Mouse (Mus musculus): ENCODE data around the gene Sumf1. TPM values are rescaled to one million over a fixed set of nuclear protein-coding genes. Genes with fewer than 3 reads are reported as not detected.

Gene Sumf1
- polyA plus RNA-seq, 1 experiment from 2014 or later: 28.4 TPM

DNA sequence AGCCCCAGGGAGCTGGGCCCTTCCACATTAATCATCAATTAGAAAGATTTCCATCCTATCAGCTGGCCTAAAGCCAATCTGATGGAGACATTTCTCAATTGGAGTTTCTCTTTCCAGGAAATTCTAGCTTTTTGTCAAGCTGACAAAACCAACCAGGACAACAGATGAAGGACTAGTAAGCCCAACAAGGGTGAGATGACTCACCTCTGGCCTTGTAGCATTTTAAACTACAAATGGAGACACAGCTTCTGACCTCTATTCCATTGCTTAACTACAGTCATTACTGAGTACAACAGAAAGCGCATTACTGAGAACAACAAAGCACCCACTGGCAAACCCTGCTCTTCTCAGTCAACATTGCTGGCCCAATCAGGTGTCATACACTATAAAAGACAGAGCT lies 49.1 kb downstream of the Sumf1 start:
- Histone ChIP-seq H3K4me1 (ENCODE audit: insufficient read depth) (no peaks in the 10 kb centered on the region), H3K27ac (ENCODE audit: low read depth) (no peak overlapping the region), H3K4me2 (no peak overlapping the region), H3K9ac (no peak overlapping the region), H3K9me3 (ENCODE audit: low read depth, low read length) (no peaks in the 10 kb centered on the region), H3K36me3 (ENCODE audit: insufficient read depth) (no peaks in the 10 kb centered on the region), H3K4me3 (ENCODE audit: low read depth, low read length) (no peak overlapping the region), H3K27me3 (ENCODE audit: insufficient read depth, low read length) (no peaks in the 10 kb centered on the region)
- no peak for TF ChIP-seq CTCF (IDR thresholded peaks at IDR 0.05; ENCODE audit: low read depth)
- ATAC-seq (ENCODE audit: insufficient read depth) (no peak), DNase-seq (no peak)
- 95% methylated on average over 1 of the region's 1 CpGs for WGBS

DNA sequence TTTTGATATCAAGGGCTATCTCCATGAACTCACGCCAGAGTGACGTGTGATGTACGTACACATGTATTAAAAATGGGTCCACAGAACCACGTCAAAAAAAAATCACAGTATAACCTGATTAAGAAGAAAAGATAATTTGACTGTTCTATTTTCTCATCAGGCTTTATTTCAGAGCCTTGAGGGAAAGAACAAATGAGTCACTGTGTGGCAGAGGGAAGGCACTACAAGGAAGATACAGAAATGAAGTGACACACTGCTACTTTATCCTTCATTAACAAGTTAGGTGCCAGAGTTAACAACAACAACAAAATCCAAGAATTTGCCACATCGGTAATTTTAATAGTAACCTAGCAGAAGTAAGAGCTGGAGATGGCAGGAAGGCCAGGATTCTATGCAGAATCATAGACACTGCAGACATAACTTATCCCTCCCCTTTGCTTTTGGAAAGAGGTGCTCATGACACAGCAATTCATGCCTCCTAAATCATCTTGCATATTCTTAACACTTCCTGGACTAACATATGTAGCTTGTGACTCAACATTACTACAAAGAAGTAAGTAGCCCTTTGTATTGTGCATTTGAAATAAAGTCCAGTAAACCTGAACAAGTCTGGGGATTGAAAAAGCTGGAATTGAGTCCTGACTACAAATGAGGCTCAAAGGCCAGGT lies 53.0 kb downstream of the Sumf1 start:
- 90% methylated on average over 5 of the region's 5 CpGs for WGBS

DNA sequence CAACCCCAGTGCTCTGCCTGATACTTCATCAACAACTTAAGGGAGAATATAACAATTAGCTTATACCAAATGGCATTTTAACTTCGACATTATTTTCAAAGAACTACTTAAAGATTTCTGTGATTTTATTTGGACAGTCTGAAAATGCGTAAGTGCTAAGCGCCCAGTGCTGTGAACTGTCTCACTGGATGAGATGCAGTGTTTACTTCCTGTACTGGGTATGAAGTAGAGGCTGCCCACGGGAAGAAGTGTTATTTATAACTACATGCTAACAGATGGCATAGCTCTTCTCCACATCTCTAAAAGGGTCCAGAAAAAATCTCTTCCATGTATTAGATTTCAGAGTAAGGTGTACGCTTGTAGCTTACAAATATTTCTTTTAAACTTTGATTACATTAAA lies 54.7 kb downstream of the Sumf1 start:
- no peak overlapping the region for H3K4me3 ChIP-seq (ENCODE audit: low read depth, low read length)
- TF ChIP-seq CTCF (IDR thresholded peaks at IDR 0.05; ENCODE audit: low read depth): no peak
- H3K4me2 ChIP-seq: no peak overlapping the region
- H3K9ac ChIP-seq: no peak overlapping the region
- no peak overlapping the region for H3K27ac ChIP-seq (ENCODE audit: low read depth)
- no peaks in the 10 kb centered on the region for H3K9me3 ChIP-seq (ENCODE audit: low read depth, low read length)
- no peaks in the 10 kb centered on the region for H3K4me1 ChIP-seq (ENCODE audit: insufficient read depth)
- DNase-seq: no peak
- ATAC-seq (ENCODE audit: insufficient read depth): no peak
- 68% methylated on average over 5 of the region's 5 CpGs for WGBS
- no peaks in the 10 kb centered on the region for H3K27me3 ChIP-seq (ENCODE audit: insufficient read depth, low read length)
- H3K36me3 ChIP-seq (ENCODE audit: insufficient read depth): no peaks in the 10 kb centered on the region

More for the DNA sequence above, 53.0 kb downstream of the Sumf1 start:
- no peak for ATAC-seq (ENCODE audit: insufficient read depth)
- Histone ChIP-seq H3K27me3 (ENCODE audit: insufficient read depth, low read length) (no peaks in the 10 kb centered on the region), H3K9me3 (ENCODE audit: low read depth, low read length) (no peaks in the 10 kb centered on the region), H3K27ac (ENCODE audit: low read depth) (no peak overlapping the region), H3K9ac (no peak overlapping the region), H3K4me3 (ENCODE audit: low read depth, low read length) (no peak overlapping the region), H3K4me2 (no peak overlapping the region), H3K36me3 (ENCODE audit: insufficient read depth) (no peaks in the 10 kb centered on the region), H3K4me1 (ENCODE audit: insufficient read depth) (no peaks in the 10 kb centered on the region)
- DNase-seq: no peak
- TF ChIP-seq CTCF (IDR thresholded peaks at IDR 0.05; ENCODE audit: low read depth): no peak

DNA sequence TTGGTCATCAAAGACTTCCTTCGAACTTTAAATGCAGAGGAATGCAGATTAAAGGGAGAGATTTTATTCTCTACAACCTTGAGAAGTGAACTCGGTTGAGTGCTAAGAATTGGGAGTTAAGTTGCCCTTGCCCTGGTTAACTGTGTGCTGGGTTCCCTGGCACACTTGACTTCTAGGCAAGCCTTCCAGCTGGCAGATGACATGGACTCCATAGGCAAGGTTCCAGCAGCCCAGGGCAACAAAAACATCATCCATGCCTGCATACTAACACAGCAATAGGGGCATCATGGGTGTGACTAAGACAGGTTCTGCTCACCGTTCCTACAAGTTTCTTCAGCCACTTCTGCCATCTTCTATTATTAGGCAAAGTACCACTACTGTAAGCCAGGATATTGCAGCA lies 58.8 kb downstream of the Sumf1 start:
- no peak overlapping the region for H3K4me2 ChIP-seq
- TF ChIP-seq CTCF (IDR thresholded peaks at IDR 0.05; ENCODE audit: low read depth): no peak
- DNase-seq: no peak
- H3K27me3 ChIP-seq (ENCODE audit: insufficient read depth, low read length): no peaks in the 10 kb centered on the region
- H3K9ac ChIP-seq: no peak overlapping the region
- no peak overlapping the region for H3K4me3 ChIP-seq (ENCODE audit: low read depth, low read length)
- H3K36me3 ChIP-seq (ENCODE audit: insufficient read depth): no peaks in the 10 kb centered on the region
- 81% methylated on average over 3 of the region's 3 CpGs for WGBS
- ATAC-seq (ENCODE audit: insufficient read depth): no peak
- H3K9me3 ChIP-seq (ENCODE audit: low read depth, low read length): no peaks in the 10 kb centered on the region
- H3K27ac ChIP-seq (ENCODE audit: low read depth): no peak overlapping the region
- H3K4me1 ChIP-seq (ENCODE audit: insufficient read depth): no peaks in the 10 kb centered on the region

DNA sequence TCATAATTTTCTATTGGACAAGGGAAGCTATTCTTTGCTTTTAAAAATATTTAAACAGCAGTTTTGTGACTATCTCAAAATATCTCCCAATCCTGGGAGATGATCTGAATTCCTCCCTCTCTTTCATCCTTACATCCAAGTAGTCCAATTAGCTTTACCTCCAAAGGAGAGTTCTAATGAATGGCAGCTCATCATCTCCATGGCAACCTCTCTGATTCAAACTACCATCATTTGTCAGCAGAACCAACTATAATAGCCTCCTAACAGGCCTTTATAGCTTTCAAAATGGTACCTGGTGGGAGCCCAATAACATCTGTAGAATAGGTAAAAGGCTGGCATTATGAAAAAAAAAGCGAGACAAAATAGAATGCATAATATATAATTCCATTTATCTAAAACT lies 59.9 kb downstream of the Sumf1 start:
- 89% methylated on average over 1 of the region's 1 CpGs for WGBS
- Histone ChIP-seq H3K27ac (ENCODE audit: low read depth) (no peak overlapping the region), H3K4me2 (no peak overlapping the region), H3K27me3 (ENCODE audit: insufficient read depth, low read length) (no peaks in the 10 kb centered on the region), H3K9me3 (ENCODE audit: low read depth, low read length) (no peaks in the 10 kb centered on the region), H3K4me3 (ENCODE audit: low read depth, low read length) (no peak overlapping the region), H3K9ac (no peak overlapping the region), H3K36me3 (ENCODE audit: insufficient read depth) (no peaks in the 10 kb centered on the region), H3K4me1 (ENCODE audit: insufficient read depth) (no peaks in the 10 kb centered on the region)
- no peak for TF ChIP-seq CTCF (IDR thresholded peaks at IDR 0.05; ENCODE audit: low read depth)
- no peak for DNase-seq
- no peak for ATAC-seq (ENCODE audit: insufficient read depth)

DNA sequence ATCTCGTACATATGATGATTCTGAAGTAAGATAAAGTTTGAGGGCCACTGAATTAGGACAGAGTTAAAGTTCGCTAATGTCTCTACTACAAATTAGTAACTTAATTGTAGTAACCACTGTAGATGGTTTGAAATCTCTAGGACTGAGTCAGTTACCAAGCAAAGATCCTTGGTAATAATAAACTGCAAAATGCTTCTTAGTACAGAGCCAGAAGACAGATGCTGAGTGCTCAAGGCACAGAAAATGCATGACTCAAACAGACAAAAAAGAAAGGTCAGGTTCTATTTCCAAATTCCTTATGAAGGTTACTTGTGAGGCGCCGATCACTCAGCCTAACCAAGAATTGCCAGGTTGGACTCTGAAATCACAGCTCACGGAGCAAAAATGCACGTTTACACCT lies 67.5 kb downstream of the Sumf1 start:
- no peak overlapping the region for H3K27ac ChIP-seq (ENCODE audit: low read depth)
- no peaks in the 10 kb centered on the region for H3K36me3 ChIP-seq (ENCODE audit: insufficient read depth)
- no peak overlapping the region for H3K4me2 ChIP-seq
- WGBS: 88% methylated on average over 6 of the region's 6 CpGs
- TF ChIP-seq CTCF (IDR thresholded peaks at IDR 0.05; ENCODE audit: low read depth): no peak
- no peaks in the 10 kb centered on the region for H3K9me3 ChIP-seq (ENCODE audit: low read depth, low read length)
- H3K4me3 ChIP-seq (ENCODE audit: low read depth, low read length): no peak overlapping the region
- DNase-seq: no peak
- H3K9ac ChIP-seq: no peak overlapping the region
- no peaks in the 10 kb centered on the region for H3K27me3 ChIP-seq (ENCODE audit: insufficient read depth, low read length)
- no peak for ATAC-seq (ENCODE audit: insufficient read depth)
- H3K4me1 ChIP-seq (ENCODE audit: insufficient read depth): no peaks in the 10 kb centered on the region

DNA sequence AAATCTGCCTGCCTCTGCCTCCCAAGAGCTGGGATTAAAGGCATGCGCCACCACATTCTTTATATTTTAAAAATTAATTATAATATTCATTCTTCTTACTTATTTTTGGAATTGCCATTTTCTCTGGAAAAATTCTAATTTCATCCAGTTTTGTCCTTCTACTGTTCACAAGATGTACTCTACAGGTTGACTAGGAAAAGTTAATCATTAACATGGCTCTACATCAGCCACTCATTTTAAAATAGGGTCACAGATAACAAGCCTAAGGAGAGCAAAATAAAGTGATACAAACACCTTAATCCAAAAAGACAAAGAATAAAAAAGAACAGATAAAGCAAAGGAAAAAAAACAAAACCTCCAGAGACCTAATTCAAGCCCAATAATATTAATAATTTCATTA lies 70.4 kb downstream of the Sumf1 start:
- Histone ChIP-seq H3K9ac (no peak overlapping the region), H3K27me3 (ENCODE audit: insufficient read depth, low read length) (no peaks in the 10 kb centered on the region), H3K27ac (ENCODE audit: low read depth) (no peak overlapping the region), H3K9me3 (ENCODE audit: low read depth, low read length) (no peaks in the 10 kb centered on the region), H3K4me1 (ENCODE audit: insufficient read depth) (no peaks in the 10 kb centered on the region; the same call in 1 of the 2 replicates), H3K4me2 (no peak overlapping the region), H3K4me3 (ENCODE audit: low read depth, low read length) (no peak overlapping the region), H3K36me3 (ENCODE audit: insufficient read depth) (no peaks in the 10 kb centered on the region)
- no peak for DNase-seq
- no peak for ATAC-seq (ENCODE audit: insufficient read depth)
- 95% methylated on average over 1 of the region's 1 CpGs for WGBS
- TF ChIP-seq CTCF (IDR thresholded peaks at IDR 0.05; ENCODE audit: low read depth): no peak
